Mouse (Mus musculus): ENCODE measurements around the gene Hist1h3e. TPM values are rescaled to one million over a fixed set of nuclear protein-coding genes. Genes with fewer than 3 reads are reported as not detected.

Gene Hist1h3e
- polyA plus RNA-seq, 1 experiment from 2014 or later, result not detected

Other genes starting within 250 kb of the Hist1h3e start
- 3.7 TPM for gene Zfp322a, start 193.2 kb downstream of the Hist1h3e start, polyA plus RNA-seq (2015; fragmentation: Illumina TruSeq; extraction: RNeasy Lipid Tissue Mini Kit (QIAGEN cat#74804); ENCODE audit: insufficient read depth, low read depth, low replicate concordance)
- 1.1 TPM for gene Abt1, start 138.5 kb downstream of the Hist1h3e start, polyA plus RNA-seq (2015; fragmentation: Illumina TruSeq; extraction: RNeasy Lipid Tissue Mini Kit (QIAGEN cat#74804); ENCODE audit: insufficient read depth, low read depth, low replicate concordance)
- gene Btn1a1, start 96.5 kb downstream of the Hist1h3e start, polyA plus RNA-seq (2015; fragmentation: Illumina TruSeq; extraction: RNeasy Lipid Tissue Mini Kit (QIAGEN cat#74804); ENCODE audit: insufficient read depth, low read depth, low replicate concordance), result not detected
- not detected for gene Btn2a2, start 73.5 kb downstream of the Hist1h3e start, polyA plus RNA-seq (2015; fragmentation: Illumina TruSeq; extraction: RNeasy Lipid Tissue Mini Kit (QIAGEN cat#74804); ENCODE audit: insufficient read depth, low read depth, low replicate concordance)
- 9.1 TPM for gene Hist1h4h, start 31.3 kb downstream of the Hist1h3e start, polyA plus RNA-seq (2015; fragmentation: Illumina TruSeq; extraction: RNeasy Lipid Tissue Mini Kit (QIAGEN cat#74804); ENCODE audit: insufficient read depth, low read depth, low replicate concordance)
- gene Hist1h2af, start 28.5 kb downstream of the Hist1h3e start, polyA plus RNA-seq (2015; fragmentation: Illumina TruSeq; extraction: RNeasy Lipid Tissue Mini Kit (QIAGEN cat#74804); ENCODE audit: insufficient read depth, low read depth, low replicate concordance), result not detected
- not detected for gene Hist1h3g, start 26.9 kb downstream of the Hist1h3e start, polyA plus RNA-seq (2015; fragmentation: Illumina TruSeq; extraction: RNeasy Lipid Tissue Mini Kit (QIAGEN cat#74804); ENCODE audit: insufficient read depth, low read depth, low replicate concordance)
- not detected for gene Hist1h2bh, start 19.0 kb downstream of the Hist1h3e start, polyA plus RNA-seq (2015; fragmentation: Illumina TruSeq; extraction: RNeasy Lipid Tissue Mini Kit (QIAGEN cat#74804); ENCODE audit: insufficient read depth, low read depth, low replicate concordance)
- not detected for gene Hist1h3f, start 18.3 kb downstream of the Hist1h3e start, polyA plus RNA-seq (2015; fragmentation: Illumina TruSeq; extraction: RNeasy Lipid Tissue Mini Kit (QIAGEN cat#74804); ENCODE audit: insufficient read depth, low read depth, low replicate concordance)
- not detected for gene Hist1h4f, start 10.7 kb downstream of the Hist1h3e start, polyA plus RNA-seq (2015; fragmentation: Illumina TruSeq; extraction: RNeasy Lipid Tissue Mini Kit (QIAGEN cat#74804); ENCODE audit: insufficient read depth, low read depth, low replicate concordance)
- 0.48 TPM for gene Hist1h1d, start 9.1 kb downstream of the Hist1h3e start, polyA plus RNA-seq (2015; fragmentation: Illumina TruSeq; extraction: RNeasy Lipid Tissue Mini Kit (QIAGEN cat#74804); ENCODE audit: insufficient read depth, low read depth, low replicate concordance)
- gene Hist1h2ae, start 8.9 kb upstream of the Hist1h3e start, polyA plus RNA-seq (2015; fragmentation: Illumina TruSeq; extraction: RNeasy Lipid Tissue Mini Kit (QIAGEN cat#74804); ENCODE audit: insufficient read depth, low read depth, low replicate concordance), result not detected
- gene Hist1h2bg, start 9.0 kb upstream of the Hist1h3e start, polyA plus RNA-seq (2015; fragmentation: Illumina TruSeq; extraction: RNeasy Lipid Tissue Mini Kit (QIAGEN cat#74804); ENCODE audit: insufficient read depth, low read depth, low replicate concordance), result not detected
- gene Hist1h2bf, start 11.8 kb upstream of the Hist1h3e start, polyA plus RNA-seq (2015; fragmentation: Illumina TruSeq; extraction: RNeasy Lipid Tissue Mini Kit (QIAGEN cat#74804); ENCODE audit: insufficient read depth, low read depth, low replicate concordance), result not detected
- gene Hist1h2ad, start 12.0 kb upstream of the Hist1h3e start, polyA plus RNA-seq (2015; fragmentation: Illumina TruSeq; extraction: RNeasy Lipid Tissue Mini Kit (QIAGEN cat#74804); ENCODE audit: insufficient read depth, low read depth, low replicate concordance), result not detected
- gene Hist1h3d, start 13.4 kb upstream of the Hist1h3e start, polyA plus RNA-seq (2015; fragmentation: Illumina TruSeq; extraction: RNeasy Lipid Tissue Mini Kit (QIAGEN cat#74804); ENCODE audit: insufficient read depth, low read depth, low replicate concordance), result not detected
- gene Hist1h4d, start 19.2 kb upstream of the Hist1h3e start, polyA plus RNA-seq (2015; fragmentation: Illumina TruSeq; extraction: RNeasy Lipid Tissue Mini Kit (QIAGEN cat#74804); ENCODE audit: insufficient read depth, low read depth, low replicate concordance), result not detected
- 1.9 TPM for gene Hist1h2be, start 58.8 kb upstream of the Hist1h3e start, polyA plus RNA-seq (2015; fragmentation: Illumina TruSeq; extraction: RNeasy Lipid Tissue Mini Kit (QIAGEN cat#74804); ENCODE audit: insufficient read depth, low read depth, low replicate concordance)
- gene Hist1h1e, start 60.2 kb upstream of the Hist1h3e start, polyA plus RNA-seq (2015; fragmentation: Illumina TruSeq; extraction: RNeasy Lipid Tissue Mini Kit (QIAGEN cat#74804); ENCODE audit: insufficient read depth, low read depth, low replicate concordance), result 0.70 TPM
- 0.33 TPM for gene Hist1h2ac, start 121.6 kb upstream of the Hist1h3e start, polyA plus RNA-seq (2015; fragmentation: Illumina TruSeq; extraction: RNeasy Lipid Tissue Mini Kit (QIAGEN cat#74804); ENCODE audit: insufficient read depth, low read depth, low replicate concordance)
- 37.3 TPM for gene Hist1h2bc, start 121.8 kb upstream of the Hist1h3e start, polyA plus RNA-seq (2015; fragmentation: Illumina TruSeq; extraction: RNeasy Lipid Tissue Mini Kit (QIAGEN cat#74804); ENCODE audit: insufficient read depth, low read depth, low replicate concordance)
- not detected for gene Hist1h1t, start 133.4 kb upstream of the Hist1h3e start, polyA plus RNA-seq (2015; fragmentation: Illumina TruSeq; extraction: RNeasy Lipid Tissue Mini Kit (QIAGEN cat#74804); ENCODE audit: insufficient read depth, low read depth, low replicate concordance)
- 2.0 TPM for gene Hist1h4c, start 136.1 kb upstream of the Hist1h3e start, polyA plus RNA-seq (2015; fragmentation: Illumina TruSeq; extraction: RNeasy Lipid Tissue Mini Kit (QIAGEN cat#74804); ENCODE audit: insufficient read depth, low read depth, low replicate concordance)
- 11.9 TPM for gene Hfe, start 148.5 kb upstream of the Hist1h3e start, polyA plus RNA-seq (2015; fragmentation: Illumina TruSeq; extraction: RNeasy Lipid Tissue Mini Kit (QIAGEN cat#74804); ENCODE audit: insufficient read depth, low read depth, low replicate concordance)
- gene Hist1h1c, start 176.4 kb upstream of the Hist1h3e start, polyA plus RNA-seq (2015; fragmentation: Illumina TruSeq; extraction: RNeasy Lipid Tissue Mini Kit (QIAGEN cat#74804); ENCODE audit: insufficient read depth, low read depth, low replicate concordance), result 18.7 TPM
- gene Hist1h3c, start 183.2 kb upstream of the Hist1h3e start, polyA plus RNA-seq (2015; fragmentation: Illumina TruSeq; extraction: RNeasy Lipid Tissue Mini Kit (QIAGEN cat#74804); ENCODE audit: insufficient read depth, low read depth, low replicate concordance), result not detected
- gene Hist1h2bb, start 184.4 kb upstream of the Hist1h3e start, polyA plus RNA-seq (2015; fragmentation: Illumina TruSeq; extraction: RNeasy Lipid Tissue Mini Kit (QIAGEN cat#74804); ENCODE audit: insufficient read depth, low read depth, low replicate concordance), result not detected
- not detected for gene Hist1h2ab, start 188.8 kb upstream of the Hist1h3e start, polyA plus RNA-seq (2015; fragmentation: Illumina TruSeq; extraction: RNeasy Lipid Tissue Mini Kit (QIAGEN cat#74804); ENCODE audit: insufficient read depth, low read depth, low replicate concordance)
- gene Hist1h3b, start 189.9 kb upstream of the Hist1h3e start, polyA plus RNA-seq (2015; fragmentation: Illumina TruSeq; extraction: RNeasy Lipid Tissue Mini Kit (QIAGEN cat#74804); ENCODE audit: insufficient read depth, low read depth, low replicate concordance), result not detected
- not detected for gene Hist1h4b, start 194.6 kb upstream of the Hist1h3e start, polyA plus RNA-seq (2015; fragmentation: Illumina TruSeq; extraction: RNeasy Lipid Tissue Mini Kit (QIAGEN cat#74804); ENCODE audit: insufficient read depth, low read depth, low replicate concordance)
- not detected for gene Hist1h4a, start 198.9 kb upstream of the Hist1h3e start, polyA plus RNA-seq (2015; fragmentation: Illumina TruSeq; extraction: RNeasy Lipid Tissue Mini Kit (QIAGEN cat#74804); ENCODE audit: insufficient read depth, low read depth, low replicate concordance)
- not detected for gene Hist1h3a, start 200.0 kb upstream of the Hist1h3e start, polyA plus RNA-seq (2015; fragmentation: Illumina TruSeq; extraction: RNeasy Lipid Tissue Mini Kit (QIAGEN cat#74804); ENCODE audit: insufficient read depth, low read depth, low replicate concordance)
- gene Hist1h1a, start 201.3 kb upstream of the Hist1h3e start, polyA plus RNA-seq (2015; fragmentation: Illumina TruSeq; extraction: RNeasy Lipid Tissue Mini Kit (QIAGEN cat#74804); ENCODE audit: insufficient read depth, low read depth, low replicate concordance), result not detected
- not detected for gene Trim38, start 207.5 kb upstream of the Hist1h3e start, polyA plus RNA-seq (2015; fragmentation: Illumina TruSeq; extraction: RNeasy Lipid Tissue Mini Kit (QIAGEN cat#74804); ENCODE audit: insufficient read depth, low read depth, low replicate concordance)
- not detected for gene Slc17a2, start 244.6 kb upstream of the Hist1h3e start, polyA plus RNA-seq (2015; fragmentation: Illumina TruSeq; extraction: RNeasy Lipid Tissue Mini Kit (QIAGEN cat#74804); ENCODE audit: insufficient read depth, low read depth, low replicate concordance)

Measured in pancreas, adult 10 weeks (tissue).